Mouse (Mus musculus) spleen, postnatal 36 days (tissue): ENCODE measurements around the gene Wdr61.
A peak's percentile ranks its signal among the peaks of the same experiment; 100 is the strongest.
"Not testable (repeated sequence)": the region's sequence is repeated elsewhere in the genome, so short reads cannot be mapped to it uniquely, and the experiment has no call there.

Experiments used
- DNase-seq, 2 experiments: peaks; one replicate each; pipeline ENCODE4 v3.0.0; 2022; ENCODE audit warnings: low spot score in 2 of 2, mixed read lengths in 1 of 2

Gene Wdr61

DNA sequence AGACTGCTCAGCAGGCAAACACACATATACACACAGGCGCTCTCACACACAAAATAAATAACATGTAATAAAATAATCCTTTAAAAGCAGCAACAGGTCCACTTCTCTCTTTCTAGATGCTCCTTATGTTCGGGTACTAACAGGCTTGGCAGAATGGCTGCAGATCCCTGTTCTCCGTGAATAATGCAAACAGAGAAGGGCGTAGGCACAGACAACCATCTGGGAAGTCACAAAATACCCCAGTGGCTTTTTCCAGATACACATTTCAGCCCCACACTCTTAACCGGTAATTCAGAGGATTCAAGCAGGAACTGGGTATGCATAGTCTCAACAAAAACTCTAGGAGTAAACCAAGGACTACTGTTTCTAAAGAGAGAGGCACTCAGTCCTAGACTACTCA, 8.0 kb downstream of the Wdr61 start:
- DNase-seq: no peak

DNA sequence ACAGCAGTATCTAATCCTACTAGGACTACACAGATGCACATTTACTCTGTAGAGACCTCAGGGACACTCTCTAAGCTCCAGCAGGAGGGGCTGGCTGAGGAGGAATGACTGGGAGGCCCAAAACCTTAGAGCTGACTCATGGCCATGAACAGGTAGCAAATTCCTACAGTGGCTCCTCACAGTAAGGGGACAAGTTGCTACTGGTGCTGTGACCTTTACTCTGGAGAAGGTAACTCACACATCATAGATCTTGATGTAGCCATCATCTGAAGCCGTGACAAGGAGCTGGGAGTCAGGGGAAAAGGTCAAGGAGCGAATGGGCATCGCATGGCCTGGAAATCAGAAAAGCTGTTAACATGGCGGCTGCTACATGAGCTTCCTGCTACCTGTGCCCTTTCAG, 11.7 kb downstream of the Wdr61 start:
- DNase-seq: no peak

DNA sequence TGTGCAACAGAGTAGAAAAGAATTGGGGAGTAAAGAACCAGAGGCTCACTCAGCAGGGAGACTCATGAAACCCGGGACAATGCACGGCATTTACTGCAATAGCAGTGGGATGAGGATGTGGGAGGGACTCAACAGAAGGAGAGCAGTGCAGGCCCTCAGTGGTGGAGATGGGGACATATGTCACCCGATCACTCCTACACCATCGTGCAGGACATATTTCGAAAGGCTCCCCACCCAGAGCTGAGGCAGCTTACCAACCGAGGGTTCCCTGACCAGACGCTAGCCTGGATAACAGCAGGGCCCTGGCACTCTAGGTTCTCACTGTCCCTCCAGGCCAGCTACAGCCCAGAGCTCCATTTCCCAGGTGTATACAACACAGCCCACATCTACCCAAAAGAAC, 12.2 kb downstream of the Wdr61 start:
- no peak for DNase-seq

DNA sequence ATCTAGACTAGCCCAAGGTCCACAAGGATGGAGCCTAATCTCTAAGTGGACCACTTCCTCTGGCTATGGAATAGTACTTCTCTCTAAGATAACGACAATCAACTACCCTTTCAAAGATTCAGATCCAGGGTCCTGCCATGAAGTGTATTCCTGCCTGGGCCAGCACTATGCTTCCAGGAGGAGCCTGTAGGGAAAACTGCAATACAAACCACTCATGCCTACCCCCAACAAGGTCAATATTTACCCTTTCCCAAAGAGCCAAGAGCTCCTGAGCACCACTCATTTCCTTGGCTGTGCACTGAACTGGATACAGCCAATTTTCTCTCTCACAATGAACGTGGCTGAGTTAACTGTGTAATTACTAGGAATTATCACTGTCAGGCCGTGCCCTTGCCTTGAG, 16.8 kb downstream of the Wdr61 start:
- no peak for DNase-seq

DNA sequence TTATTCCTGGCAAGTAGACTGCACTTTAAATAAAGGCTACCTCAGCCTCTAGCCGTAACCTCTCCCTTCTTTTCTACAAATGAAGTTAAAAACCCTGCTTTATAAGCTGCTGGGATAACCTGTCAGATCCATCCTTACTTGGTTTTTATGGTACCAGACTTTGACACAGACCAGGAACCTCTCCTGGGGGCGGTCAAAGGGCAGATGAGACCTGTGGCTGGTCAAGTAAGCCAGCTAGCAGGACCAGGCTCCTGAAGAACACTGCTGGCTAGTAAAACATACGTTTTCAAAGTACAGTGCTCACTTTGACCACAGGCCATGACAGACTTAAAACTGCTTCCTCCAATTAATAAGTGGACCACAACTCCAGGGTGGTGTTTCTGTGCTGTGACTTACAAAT, 18.5 kb downstream of the Wdr61 start:
- DNase-seq: no peak

DNA sequence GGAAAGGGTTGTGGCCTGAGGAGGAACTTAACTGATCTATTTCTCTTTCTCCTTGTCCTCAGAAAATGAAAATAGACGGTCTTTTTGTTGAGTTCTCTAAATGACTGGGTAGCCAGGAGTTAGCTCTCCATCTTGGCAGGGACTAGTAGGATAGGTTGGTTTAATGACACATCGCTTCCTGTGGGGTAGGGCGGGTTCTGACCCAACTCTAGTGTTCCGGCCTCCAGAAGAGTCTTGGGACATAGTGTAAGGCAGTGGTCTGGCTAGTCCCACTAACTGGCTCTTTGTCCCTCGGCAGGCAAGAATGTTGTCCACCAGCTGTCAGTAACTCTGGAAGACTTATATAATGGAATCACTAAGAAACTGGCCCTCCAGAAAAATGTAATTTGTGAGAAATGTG, 26.2 kb downstream of the Wdr61 start:
- DNase-seq: no peak

DNA sequence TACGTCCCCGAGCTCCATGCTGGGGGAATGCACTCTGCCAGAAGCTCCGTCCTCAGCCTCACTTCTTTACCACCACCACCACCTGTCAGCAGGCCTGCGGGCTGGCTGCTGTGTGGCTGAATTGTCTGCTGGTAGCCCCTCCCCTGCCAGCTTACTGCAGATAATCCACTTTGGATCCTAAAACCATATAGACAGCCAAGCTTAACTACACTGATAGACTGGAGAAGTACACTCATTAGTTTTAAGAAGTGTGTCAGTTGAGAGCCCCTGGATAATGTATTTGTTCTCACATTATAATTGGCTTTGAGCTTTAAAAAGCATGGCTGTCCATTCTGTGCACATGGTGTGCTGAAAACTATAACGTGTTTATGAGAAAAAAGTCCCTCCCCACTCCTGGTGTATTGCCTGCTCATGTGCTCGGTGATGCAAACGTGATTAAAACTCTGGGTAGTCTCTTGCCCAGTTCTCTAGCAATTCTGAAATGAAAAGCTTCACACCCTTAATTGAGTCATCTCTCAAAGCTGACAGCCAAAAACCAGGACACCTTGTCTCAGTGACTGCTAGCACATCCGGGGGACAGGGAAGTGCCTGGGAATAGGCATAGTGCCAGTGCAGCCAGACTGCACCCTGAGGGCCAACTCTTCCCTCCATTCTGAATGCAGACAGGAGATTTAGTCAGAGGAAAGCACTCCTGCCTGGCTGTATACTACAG, 26.9 kb downstream of the Wdr61 start:
- no peak for DNase-seq

DNA sequence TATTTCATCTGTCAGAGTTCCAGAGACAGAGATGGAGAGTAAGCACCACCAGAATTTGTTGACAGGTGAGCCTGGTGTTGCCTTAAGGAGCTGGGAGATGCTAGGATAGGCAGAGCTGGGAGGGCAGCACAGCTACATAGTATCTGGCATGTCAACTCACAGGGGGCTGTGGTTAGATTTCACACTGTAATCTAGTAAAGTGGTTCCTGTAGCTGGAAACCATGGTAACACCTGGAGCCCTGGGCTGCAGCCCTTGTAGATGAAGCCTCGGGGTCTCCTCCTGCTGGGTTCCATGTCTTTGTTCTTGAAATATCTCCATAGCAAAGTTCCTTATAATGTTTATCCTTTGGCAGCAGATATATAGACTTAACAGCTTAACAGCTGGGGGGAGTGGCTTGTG, 28.8 kb downstream of the Wdr61 start:
- no peak for DNase-seq

DNA sequence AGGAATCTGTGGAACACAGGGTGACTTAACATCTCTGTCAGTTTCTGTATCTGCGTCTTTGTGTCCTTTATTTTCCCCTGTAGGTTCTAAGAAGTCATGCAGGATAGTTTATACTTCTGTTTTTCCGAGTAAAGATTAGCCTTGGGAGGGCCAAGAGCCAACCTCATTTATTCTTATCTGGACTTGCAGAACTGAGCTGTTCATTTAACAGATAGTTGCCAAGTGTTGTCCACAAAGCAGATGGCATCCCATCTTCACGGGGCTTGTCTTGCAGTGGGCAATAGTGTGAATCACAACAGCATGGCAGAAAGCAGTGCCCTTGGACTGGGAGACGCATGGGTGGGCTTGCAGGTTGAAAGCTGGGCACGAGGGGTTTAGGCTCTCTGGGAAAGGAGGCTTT, 30.0 kb downstream of the Wdr61 start:
- peak in 1 of 2 experiments; percentile 37 for DNase-seq

DNA sequence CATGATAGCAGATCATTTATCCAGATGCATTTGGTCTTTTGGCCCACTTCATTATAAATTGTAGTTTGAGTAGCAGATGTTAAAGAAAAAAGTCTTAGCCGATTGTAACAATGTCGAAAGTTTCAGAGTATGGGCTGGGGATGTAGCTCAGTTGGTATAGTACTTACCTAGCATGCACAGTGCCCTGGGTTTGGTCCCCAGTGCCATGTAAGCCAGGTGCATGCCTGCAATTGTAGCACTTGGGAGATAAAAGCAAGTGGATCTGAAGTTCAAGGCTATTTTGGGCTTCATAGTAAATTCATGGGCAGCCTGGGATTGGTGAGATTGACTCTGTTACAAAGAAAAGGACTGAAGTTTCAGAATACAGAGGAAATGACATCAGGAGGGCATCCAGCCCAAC, 31.7 kb downstream of the Wdr61 start:
- DNase-seq: no peak

DNA sequence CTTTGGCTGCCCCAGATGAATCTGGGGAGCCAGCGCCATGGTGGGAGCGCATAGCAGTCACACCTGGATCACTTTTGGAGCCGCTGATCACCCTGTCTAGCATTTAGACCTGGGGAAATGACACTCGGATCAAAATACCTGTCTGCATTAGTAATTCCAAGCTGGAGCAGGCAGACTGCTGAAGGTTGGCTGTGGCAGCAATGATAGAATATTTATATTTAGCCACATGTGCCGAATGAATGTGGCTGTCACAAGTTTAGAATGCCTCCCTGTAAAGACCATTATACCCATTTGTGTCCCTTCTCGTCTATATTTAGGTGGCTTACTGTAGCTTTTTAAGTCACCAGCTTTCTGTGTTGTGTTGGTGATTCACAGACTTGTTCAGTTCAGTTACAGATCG, 33.6 kb downstream of the Wdr61 start:
- DNase-seq: no peak

DNA sequence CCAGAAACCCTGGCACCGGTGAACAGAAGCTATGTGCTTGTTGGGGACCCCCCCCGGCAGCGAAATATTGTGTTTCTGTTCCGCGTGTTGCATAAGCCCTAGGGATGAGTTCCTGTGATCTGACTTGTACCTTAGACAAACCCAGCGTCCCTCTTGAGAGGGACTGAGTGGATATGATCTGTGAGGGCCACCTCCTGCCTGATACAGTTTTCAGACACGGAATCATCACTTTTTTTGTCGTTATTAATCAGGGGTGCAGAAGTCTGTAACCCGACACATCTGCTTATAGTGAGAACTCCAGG, 34.2 kb downstream of the Wdr61 start:
- peak in 1 of 2 experiments; percentile 9 for DNase-seq

DNA sequence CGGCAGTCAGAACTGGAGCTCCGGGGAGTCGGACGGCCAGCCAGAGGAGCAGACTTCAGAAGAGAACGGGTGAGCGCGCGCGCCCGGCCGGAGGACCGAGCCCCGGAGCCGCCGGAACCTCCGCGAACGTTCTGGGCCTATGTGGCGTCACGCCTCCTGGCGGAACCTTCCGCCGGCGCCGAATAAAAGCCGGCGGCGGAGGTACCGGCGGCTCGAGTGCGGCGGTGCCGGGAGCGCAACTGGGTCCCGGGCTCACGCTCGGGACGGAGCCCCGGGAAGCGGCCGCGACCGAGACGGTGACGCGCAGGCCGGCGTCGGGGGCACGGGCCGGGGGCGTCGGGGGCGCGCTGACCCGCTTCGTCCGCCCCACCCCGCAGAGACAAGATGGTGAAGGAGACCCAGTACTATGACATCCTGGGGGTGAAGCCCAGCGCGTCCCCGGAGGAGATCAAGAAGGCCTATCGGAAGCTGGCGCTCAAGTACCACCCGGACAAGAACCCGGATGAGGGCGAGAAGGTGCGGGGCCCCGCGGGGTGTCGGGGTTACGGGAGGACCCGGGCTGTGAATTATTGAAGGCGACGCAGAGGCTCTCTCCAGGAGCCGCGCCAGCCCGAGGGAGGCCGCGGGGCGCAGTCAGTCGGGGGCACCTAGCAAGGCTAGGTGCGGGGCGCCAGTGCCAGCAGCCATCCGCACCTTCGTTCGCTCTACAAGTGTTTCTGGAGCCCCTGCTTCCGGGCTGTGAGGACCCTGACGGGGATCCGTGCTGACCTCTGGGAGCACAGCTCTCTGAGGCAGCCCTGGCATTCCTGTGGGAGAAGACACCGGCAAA, 34.8 kb downstream of the Wdr61 start:
- peak; percentile 47 to 62 for DNase-seq

DNA sequence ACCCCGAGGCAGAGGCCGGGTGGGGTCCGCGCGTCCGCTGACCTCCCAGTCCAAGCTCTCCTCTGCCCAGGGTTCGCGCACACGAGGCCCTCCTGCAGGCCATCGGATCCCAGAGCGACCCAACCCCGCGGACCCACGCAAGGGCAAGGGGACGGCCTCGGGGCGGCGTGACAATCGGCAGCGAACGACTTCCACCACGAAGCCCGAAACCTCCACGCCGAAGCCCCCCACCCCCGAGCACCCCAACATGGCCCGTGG, 35.3 kb downstream of the Wdr61 start:
- DNase-seq: no peak

DNA sequence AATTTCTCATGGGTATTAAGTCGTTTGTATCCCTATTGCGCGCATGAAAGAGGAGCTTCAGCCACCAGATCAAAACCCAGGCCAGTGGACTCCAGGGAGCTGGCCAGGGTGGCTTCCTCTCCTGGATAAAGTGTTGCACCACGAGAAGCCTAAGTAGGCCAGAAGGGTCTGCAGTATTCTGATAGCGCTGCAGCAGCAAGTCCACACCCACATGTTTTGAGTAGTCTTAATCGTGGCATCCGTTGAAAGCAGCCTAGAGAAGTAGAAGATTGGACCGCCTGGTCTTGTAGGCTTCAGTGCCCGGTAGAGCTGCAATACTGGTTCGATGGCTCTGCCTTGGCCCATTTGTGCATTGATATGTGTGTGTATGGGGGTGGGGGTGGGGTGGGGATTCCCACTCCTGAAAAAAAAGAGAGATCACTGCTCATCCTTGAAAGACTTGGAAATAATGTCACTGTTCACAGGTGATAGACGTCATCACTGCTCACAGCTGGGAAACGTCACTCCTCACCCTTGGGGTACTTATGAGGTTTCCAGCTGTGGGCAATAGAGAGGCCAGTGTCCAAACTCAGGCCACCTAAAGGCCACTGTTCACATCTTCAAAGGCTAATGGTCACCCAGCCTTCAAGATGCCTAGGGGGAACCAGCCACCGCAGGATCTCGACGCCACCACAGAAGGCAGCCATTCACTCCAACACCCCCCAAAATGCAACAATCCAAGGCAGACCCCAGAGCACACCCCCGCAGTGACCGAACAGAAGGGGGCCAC, 35.8 kb downstream of the Wdr61 start, which contains the start of gene Dnaja4:
TSS of gene Dnaja4 (plus strand) at position 556 of the 769 bp plus-strand sequence.
- peak; percentile 46 to 72 for DNase-seq

DNA sequence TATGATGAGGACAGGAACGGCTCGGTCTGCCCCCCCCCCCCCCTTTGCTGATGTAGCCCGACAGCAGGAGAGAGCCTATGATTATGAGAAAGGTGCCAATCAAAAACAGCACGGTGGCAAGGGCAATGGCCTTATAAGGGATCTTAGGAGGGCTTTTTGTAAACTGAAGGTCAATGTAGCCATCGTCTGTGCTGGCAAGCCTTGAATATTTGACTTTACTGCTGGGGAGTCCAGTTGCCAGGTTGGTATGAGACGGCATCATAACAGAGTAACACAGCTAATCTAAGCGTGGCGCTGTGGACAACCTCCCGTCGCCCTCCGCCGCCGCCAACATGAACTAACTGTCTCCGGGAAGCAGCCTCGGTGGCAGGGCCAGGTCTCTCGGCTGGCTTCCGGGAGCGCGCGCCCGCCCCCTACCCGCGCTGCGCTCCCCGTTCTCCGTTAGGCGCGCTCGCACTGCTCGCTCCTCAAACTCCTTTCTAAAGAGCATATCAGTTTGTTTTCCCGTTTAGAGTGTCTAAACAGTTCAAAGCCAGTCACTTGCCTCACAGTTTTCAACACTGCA, 43.0 kb downstream of the Wdr61 start:
- DNase-seq: not testable (repeated sequence)

DNA sequence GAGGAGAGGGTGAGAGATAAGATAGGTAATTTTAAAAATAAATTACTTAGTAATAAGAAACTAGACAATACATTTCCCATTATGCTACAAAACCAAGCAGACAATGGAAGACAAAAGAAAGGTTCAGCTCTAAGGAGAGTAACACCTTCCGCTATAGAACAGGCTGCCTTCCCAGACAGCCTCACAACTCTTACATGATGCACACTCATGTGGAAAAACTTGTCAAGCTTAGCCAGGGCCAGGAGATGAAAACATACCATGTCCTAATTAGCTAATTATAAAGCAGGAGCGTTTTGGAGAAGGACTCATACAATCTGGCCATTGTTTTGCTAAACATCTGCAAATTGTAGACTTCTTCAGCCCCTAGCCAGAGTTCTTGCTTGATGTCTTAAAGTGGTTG, 43.6 kb downstream of the Wdr61 start:
- DNase-seq: not testable (repeated sequence)

DNA sequence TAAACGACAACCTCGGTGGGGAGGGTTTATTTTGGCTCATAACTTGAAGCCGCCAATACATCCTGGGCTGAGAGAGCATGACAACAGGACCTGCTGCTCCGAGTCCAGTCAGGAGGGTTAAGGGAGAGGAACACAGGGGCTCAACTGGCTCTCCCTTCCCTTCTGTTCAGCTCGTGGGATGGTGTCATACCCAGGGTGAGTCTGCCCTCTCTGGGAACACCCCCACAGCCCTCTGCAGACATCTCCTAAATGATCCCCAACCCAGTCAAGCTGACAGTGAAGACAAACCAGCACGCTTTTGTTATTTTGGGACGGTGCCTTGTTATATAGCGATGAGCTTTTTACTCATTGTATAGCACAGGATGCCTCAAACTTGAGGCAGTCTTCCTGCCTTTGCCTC, 44.9 kb downstream of the Wdr61 start:
- no peak for DNase-seq

DNA sequence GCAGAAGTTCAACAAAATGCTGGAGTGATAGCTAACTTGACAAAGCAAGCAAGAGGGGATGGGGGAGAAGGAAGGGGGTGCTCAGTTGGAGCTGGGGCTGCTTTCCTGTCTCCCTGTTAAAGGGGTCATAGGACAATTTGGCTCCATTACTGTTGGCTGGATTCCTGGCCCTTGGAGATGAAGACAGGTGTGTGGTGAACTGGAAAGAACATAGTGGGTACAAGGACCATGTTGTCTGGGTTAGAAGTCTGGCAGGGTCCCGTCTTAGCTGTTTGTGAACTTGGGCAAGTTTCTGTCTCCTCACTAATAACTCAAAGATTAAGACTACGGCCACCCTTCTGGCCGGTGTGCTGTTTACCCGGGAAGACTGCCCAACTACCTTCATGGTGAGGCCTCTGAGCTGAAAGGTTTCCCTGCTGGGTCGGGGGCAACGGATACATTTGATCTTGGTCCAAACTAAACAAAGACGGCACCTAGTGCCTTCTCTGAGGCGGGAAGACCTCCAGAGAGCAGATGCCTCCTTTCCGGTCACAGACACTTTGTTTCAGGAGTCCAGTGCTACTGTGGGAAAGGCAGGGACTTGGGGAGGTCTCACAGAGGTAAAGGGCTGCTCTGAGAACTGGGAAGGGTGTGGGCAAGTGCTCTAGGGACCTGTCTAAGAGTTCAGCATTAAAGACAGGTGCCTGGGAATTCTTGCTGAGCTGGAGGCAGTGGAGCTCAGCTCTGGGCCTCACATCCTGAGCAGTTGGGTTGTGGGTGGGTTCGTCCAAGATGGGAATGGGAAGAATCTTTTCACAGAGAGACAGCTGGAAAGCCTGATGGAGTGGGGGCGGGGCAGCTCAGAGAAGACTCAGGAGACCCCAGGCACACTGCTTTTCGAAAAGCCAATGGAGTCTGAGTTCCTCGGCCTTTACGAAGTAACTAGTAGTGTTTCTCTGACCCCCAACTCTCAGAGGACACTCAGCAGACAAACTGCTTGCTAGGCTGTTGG, 46.8 kb downstream of the Wdr61 start:
- DNase-seq: no peak

DNA sequence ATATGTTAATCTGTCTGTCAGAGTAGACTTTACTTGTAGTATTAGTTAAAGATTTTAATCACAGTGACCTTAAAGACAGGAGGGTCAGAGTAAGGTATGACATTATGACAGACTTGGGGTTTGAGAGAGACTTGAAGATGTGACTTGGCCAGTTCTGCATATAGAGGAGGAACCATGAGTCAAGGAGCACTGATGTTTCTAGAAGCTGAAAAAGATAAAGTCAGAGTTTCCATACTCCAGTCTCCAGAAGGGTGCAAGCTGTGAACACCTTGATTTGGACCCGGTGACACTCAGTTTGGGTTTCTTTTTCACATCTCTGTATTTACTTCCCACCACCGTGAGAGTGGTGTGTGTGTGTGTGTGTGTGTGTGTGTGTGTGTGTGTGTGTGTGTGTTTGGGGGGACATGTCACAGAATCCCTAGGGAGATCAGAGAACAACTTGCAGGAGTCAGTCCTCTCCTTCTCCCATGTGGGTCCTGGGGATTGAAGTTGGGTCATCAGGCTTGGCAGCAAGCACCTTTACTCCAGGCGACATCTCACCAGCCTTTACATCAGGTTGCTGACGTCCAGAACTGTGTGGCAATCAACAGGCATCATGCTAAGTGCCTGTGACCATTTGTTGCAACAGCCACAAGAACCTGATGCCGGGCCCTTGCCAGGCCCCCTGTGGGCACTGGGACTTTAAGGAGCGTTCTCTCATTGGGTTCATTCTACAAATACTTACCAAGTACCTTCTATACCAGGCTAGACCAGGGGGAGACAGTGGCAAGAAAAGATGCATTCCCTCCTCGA, 50.3 kb downstream of the Wdr61 start:
- no peak for DNase-seq

DNA sequence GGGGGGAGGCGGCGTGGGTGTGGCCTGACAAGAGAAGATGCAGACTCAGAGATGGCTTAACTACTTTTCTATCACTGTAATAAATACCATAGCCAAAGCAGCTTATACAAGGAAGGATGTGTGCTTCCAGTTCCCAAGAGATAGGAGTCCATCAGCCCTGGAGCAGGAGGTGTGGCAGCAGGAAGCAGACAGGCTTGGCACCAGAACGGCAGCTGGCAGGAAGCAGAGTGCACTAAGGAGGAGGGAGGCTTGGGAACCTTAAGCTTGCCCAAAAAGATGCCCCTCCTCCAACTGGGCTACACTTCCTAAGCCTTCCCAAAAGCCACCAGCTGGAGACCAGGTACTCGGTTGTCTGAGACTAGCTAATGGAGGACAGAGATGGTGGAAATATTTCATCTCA, 51.5 kb downstream of the Wdr61 start:
- no peak for DNase-seq
